Mouse (Mus musculus): ENCODE measurements around the gene Gm3233.
"Not testable (repeated sequence)": the region's sequence is repeated elsewhere in the genome, so short reads cannot be mapped to it uniquely, and the experiment has no call there.

The Gm3233 gene

GRCm38 (mm10) chr10:77759582-77759981 lies at the start of gene Gm3233:
Gm3233 (minus strand) TSS chr10:77759682.
- not testable (repeated sequence) for DNase-seq (ENCODE audit: low read depth, low spot score)

GRCm38 (mm10) chr10:77804095-77804494 lies 44.6 kb upstream of the Gm3233 start:
- DNase-seq (ENCODE audit: low read depth, low spot score): no peak

DNA sequence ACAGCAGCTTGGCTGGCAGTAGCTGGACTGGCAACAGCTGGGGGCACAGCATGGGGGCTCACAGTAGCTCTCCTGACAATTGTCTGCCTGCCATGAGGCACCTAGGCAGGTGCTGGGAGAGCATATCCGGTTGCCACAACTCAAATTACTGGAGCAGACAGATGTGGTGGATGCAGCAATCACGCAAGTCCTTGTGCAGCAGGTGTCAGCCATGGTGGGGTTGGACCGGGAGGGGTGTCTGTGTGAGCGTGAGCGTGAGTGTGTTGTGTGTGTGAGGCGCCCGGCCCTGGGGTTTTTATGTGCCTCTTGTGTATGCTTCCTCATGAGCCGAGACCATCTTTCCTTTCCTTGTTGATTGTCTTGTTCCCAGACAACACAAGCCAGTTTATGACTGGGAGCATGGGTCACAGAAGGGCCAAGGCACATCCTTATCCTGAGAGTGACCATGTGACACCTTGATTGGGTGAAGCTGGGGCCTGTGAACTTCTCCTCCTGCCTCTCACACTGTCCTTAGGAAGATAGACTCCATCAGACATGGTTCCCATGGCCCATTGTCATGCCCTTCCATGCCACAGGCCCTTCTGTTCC lies 39.5 kb upstream of the Gm3233 start, which contains the start of gene Gm19668:
TSS of gene Gm19668 (minus strand) at position 213 of the 588 bp plus-strand sequence.
- DNase-seq (ENCODE audit: low read depth, low spot score): no peak

DNA sequence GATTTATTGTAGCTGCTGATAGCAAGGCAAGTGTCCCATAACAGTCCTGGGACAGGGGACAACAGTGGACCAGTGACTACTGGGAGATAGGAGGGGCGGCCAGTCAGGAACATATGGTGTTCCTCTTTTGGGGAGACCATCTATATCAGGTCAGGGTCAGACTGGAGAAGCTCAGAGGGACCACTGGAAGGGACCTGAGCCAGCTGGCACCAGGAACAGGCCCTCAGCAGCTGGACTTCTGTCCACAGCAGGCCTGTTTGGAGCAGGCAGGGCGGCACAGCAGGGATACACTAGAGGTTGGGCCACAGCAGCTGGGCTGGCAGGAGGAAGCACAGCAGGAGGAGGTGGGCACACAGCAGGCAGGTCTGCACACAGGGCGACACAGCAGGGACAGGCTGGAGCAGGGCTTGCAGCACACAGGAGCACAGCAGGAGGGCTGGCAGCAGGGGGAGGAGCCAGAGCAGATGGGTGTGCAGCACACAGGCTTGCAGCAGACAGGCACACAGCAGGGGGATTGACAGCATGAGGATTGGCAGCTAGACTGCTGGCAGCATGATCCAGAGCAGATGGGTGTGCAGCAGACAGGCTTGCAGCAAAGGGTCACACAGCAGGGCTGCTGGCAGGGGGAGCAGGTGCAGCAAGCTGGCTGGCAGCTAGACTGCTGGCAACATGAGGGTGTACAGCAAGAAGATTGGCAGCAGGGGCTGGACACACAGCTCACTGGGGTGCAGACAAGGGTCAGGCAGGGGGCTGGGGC lies 38.9 kb upstream of the Gm3233 start:
- not testable (repeated sequence) for DNase-seq (ENCODE audit: low read depth, low spot score)

GRCm38 (mm10) chr10:77797677-77798076 lies 38.2 kb upstream of the Gm3233 start:
- DNase-seq (ENCODE audit: low read depth, low spot score): no peak

DNA sequence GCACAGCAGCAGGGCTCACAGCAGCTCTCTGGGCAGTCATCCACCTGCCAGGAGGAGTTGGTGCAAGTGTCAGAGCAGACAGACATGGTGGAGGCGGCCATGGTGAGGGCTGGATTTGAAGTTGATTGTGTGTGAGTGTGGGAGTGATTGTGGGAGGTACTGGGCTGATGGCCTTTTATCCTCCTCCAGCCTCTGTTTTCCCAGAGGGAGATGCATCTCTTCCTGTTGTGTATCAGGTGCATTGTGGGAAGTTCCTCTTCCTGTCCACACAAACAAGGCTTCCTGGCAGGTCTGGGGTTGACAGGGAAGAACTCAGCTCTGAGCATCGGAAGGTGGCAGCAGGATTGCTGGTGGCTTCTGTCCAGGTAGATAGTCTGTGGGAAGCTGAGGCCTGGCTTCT lies 35.5 kb upstream of the Gm3233 start, which contains the start of gene Gm9639:
TSS of gene Gm9639 (minus strand) at position 101 of the 400 bp plus-strand sequence.
- DNase-seq (ENCODE audit: low read depth, low spot score): no peak

GRCm38 (mm10) chr10:77788621-77789020 lies 29.1 kb upstream of the Gm3233 start:
- DNase-seq (ENCODE audit: low read depth, low spot score): no peak

DNA sequence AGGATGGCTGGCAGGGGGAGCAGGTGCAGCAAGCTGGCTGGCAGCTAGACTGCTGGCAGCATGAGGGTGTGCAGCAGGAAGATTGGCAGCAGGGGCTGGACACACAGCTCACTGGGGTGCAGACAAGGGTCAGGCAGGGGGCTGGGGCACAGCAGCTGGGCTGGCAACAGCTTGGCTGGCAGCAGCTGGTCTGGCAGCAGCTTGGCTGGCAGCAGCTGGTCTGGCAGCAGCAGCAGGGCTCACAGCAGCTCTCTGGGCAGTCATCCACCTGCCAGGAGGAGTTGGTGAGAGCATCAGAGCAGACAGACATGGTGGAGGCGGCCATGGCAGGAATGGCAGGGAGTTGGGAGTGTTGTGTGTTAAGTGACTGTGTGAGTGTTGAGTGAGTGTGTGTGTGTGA lies 28.4 kb upstream of the Gm3233 start, which contains the start of gene Gm7137:
TSS of gene Gm7137 (minus strand) at position 325 of the 400 bp plus-strand sequence.
- not testable (repeated sequence) for DNase-seq (ENCODE audit: low read depth, low spot score)

DNA sequence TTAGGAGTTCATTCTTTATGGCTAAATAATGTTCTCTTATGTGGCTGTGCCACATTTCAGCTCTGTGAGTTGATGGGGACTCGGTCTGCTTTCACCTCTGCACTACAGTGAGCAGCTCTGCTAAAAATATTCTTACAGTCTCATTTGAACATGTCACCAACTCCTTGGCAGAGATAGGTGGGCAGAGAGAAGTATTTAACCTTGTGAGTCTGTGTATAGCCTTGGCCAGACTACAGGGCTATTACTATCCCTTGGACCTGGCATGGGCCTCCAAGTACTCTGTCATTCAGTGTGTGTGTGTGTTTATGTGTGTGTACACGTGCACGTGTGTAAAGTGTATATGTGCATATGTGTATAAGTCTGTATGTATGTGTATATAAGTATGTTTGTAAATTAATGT lies 23.9 kb upstream of the Gm3233 start:
- not testable (repeated sequence) for DNase-seq (ENCODE audit: low read depth, low spot score)

GRCm38 (mm10) chr10:77782442-77782841 lies 23.0 kb upstream of the Gm3233 start, which contains the start of gene Gm3250:
Gm3250 (minus strand) TSS chr10:77782542.
- DNase-seq (ENCODE audit: low read depth, low spot score): not testable (repeated sequence)

DNA sequence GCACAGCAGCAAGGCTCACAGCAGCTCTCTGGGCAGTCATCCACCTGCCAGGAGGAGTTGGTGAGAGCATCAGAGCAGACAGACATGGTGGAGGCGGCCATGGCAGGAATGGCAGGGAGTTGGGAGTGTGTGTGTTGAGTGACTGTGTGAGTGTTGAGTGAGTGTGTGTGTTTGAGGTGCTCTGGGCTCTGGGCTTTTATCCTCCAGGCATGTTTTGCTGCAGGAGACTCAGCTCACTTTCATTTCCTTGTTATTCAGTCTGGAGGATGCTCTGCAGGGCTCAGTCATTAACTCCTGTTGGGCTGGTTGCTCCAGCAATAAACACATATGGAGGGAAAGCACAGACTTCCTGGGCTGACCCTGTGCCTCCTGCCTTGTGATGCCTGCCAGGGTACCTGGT lies 17.4 kb upstream of the Gm3233 start, which contains the start of gene Gm7138:
TSS of gene Gm7138 (minus strand) at position 101 of the 400 bp plus-strand sequence.
- not testable (repeated sequence) for DNase-seq (ENCODE audit: low read depth, low spot score)

- DNase-seq (ENCODE audit: low read depth, low spot score): not testable (repeated sequence)
Observed at GRCm38 (mm10) chr10:77772142-77772541, 12.7 kb upstream of the Gm3233 start.

GRCm38 (mm10) chr10:77771225-77771624 lies 11.7 kb upstream of the Gm3233 start, which contains the start of gene Gm3238:
Gm3238 (minus strand) TSS chr10:77771325.
- not testable (repeated sequence) for DNase-seq (ENCODE audit: low read depth, low spot score)

DNA sequence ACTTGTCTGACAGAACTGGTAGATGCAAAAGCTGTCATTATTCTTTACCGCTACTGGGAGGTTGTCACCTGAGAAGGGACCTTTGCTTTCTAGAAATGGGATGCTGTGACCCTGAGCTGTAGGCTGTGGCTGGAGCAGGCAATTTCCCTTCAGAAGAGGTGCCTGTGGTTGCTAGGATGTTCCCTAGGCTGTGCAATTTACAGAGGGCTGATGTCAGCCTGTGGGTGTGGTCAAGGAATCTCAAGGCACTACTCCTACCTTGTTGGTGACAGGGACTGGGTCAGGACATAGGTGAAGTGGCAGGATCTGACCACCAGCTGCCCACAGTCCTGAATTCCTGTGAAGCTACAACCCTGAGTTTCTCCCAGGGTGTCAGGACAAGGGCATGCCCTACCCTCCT lies 10.2 kb upstream of the Gm3233 start:
- DNase-seq (ENCODE audit: low read depth, low spot score): no peak

GRCm38 (mm10) chr10:77753448-77753847 lies 6.0 kb downstream of the Gm3233 start:
- DNase-seq (ENCODE audit: low read depth, low spot score): no peak

DNA sequence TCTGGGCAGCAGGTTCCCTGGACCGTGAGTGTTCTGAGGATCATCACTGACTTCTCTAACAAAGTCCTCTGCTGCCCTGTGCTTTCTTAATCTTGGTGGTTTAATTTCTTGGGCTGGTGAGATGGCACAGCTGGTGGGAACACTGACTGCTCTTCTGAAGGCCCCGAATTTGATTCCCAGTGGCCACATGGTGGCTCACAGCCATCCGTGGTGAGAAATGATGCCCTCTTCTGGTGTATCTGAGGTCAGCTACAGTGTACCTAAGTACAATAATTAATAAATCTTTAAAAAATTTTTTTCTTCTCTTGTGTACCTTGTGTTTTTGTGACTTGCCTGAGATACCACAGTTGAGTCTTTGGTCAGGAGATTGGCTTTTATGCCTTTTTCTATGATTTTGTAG lies 7.2 kb downstream of the Gm3233 start:
- DNase-seq (ENCODE audit: low read depth, low spot score): not testable (repeated sequence)

- DNase-seq (ENCODE audit: low read depth, low spot score): not testable (repeated sequence)
Observed at GRCm38 (mm10) chr10:77751254-77751653, 8.2 kb downstream of the Gm3233 start, which contains the start of gene Gm9736. Gm9736 (minus strand) TSS chr10:77751354.

GRCm38 (mm10) chr10:77750686-77751085 lies 8.8 kb downstream of the Gm3233 start:
- DNase-seq (ENCODE audit: low read depth, low spot score): not testable (repeated sequence)

DNA sequence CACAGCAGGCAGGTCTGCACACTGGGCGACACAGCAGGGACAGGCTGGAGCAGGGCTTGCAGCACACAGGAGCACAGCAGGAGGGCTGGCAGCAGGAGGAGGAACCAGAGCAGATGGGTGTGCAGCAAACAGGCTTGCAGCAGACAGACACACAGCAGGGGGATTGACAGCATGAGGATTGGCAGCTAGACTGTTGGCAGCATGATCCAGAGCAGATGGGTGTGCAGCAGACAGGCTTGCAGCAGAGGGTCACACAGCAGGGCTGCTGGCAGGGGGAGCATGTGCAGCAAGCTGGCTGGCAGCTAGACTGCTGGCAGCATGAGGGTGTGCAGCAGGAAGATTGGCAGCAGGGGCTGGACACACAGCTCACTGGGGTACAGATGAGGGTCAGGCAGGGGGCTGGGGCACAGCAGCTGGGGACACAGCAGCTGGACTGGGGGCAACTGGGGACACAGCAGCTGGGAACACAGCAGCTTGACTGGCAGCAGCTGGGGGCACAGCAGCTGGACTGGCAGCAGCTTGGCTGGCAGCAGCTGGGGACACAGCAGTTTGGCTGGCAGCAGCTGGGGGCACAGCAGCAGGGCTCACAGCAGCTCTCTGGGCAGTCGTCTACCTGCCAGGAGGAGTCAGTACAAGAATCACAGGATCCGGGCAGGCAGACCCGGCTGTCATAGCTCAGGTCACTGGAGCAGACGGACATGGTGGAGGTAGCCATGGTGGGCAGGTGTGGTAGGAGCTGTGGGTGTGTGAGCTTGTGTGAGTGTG lies 17.4 kb downstream of the Gm3233 start, which contains the start of gene Gm18596:
TSS of gene Gm18596 (minus strand) at position 715 of the 765 bp plus-strand sequence.
- DNase-seq (ENCODE audit: low read depth, low spot score): not testable (repeated sequence)

GRCm38 (mm10) chr10:77738929-77739328 lies 20.6 kb downstream of the Gm3233 start:
- DNase-seq (ENCODE audit: low read depth, low spot score): no peak

DNA sequence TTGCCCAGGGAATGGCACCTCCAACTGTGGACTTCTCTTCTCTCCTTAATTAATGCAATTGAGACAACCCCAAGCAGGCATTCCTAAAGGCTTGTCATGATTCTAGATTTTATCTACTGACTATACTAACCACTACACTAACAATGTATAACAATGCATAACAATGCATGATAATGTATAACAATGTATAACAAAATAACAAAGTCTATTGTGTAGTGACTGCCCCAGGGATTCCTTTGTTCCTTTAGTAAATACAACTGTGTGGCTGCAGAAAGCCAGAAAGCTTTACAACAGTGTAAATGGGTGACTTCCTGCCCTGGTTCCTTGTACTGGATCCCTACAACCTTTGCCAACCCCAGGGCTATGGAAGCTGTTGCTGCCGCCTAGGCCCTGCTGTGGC lies 23.6 kb downstream of the Gm3233 start:
- DNase-seq (ENCODE audit: low read depth, low spot score): no peak
